Mouse (Mus musculus): ENCODE measurements around the gene Exo5. TPM values are rescaled to one million over a fixed set of nuclear protein-coding genes. Genes with fewer than 3 reads are reported as not detected.

The Exo5 gene
- total and polyA plus RNA-seq, 3 experiments, result 0.80 to 10.2 (median 6.9) TPM

Small RNA genes within 50 kb of the gene (microRNA-seq; reads per million reads assigned to microRNA genes)
- gene Mir7015, result 0 reads per million in 2 experiments

Other genes starting within 250 kb of the Exo5 start
- 1 to 10 TPM; 1.5 to 2.5 TPM for gene Kcnq4, start 176.4 kb downstream of the Exo5 start, total RNA-seq (2021)
- gene Kcnq4, start 176.4 kb downstream of the Exo5 start, polyA plus RNA-seq (2012; rRNA removed), result 4.1 and 5.4 TPM in 2 replicates
- 10 to 100 TPM; 43.0 to 59.0 TPM for gene Nfyc, start 93.4 kb downstream of the Exo5 start, total RNA-seq (2021)
- 169 and 171 TPM in 2 replicates for gene Nfyc, start 93.4 kb downstream of the Exo5 start, polyA plus RNA-seq (2012; rRNA removed)
- 10 to 100 TPM in 1 of 2 experiments, 1 to 10 TPM in 1; 5.8 to 11.0 TPM for gene Rims3, start 70.2 kb downstream of the Exo5 start, total RNA-seq (2021)
- 6.9 and 7.3 TPM in 2 replicates for gene Rims3, start 70.2 kb downstream of the Exo5 start, polyA plus RNA-seq (2012; rRNA removed)
- gene Zfp69, start 26.7 kb upstream of the Exo5 start, total RNA-seq (2021), result 1 to 10 TPM; 1.5 to 3.2 TPM
- 3.5 and 3.7 TPM in 2 replicates for gene Zfp69, start 26.7 kb upstream of the Exo5 start, polyA plus RNA-seq (2012; rRNA removed)
- gene Smap2, start 92.2 kb upstream of the Exo5 start, total RNA-seq (2021), result 10 to 100 TPM; 37.8 to 38.1 TPM
- 14.3 and 20.4 TPM in 2 replicates for gene Smap2, start 92.2 kb upstream of the Exo5 start, polyA plus RNA-seq (2012; rRNA removed)
- under 1 TPM; 0.21 to 0.23 TPM for gene Col9a2, start 114.4 kb upstream of the Exo5 start, total RNA-seq (2021)
- gene Col9a2, start 114.4 kb upstream of the Exo5 start, polyA plus RNA-seq (2012; rRNA removed), result 0.47 and 0.76 TPM in 2 replicates
- gene Zmpste24, start 173.2 kb upstream of the Exo5 start, total RNA-seq (2021), result 10 to 100 TPM; 45.1 to 55.6 TPM
- 16.2 and 19.7 TPM in 2 replicates for gene Zmpste24, start 173.2 kb upstream of the Exo5 start, polyA plus RNA-seq (2012; rRNA removed)
- not detected for gene Tmco2, start 184.2 kb upstream of the Exo5 start, total RNA-seq (2021)
- gene Tmco2, start 184.2 kb upstream of the Exo5 start, polyA plus RNA-seq (2012; rRNA removed), result not detected in 2 replicates

Measured in adrenal gland, adult 2 months (tissue).